Mouse (Mus musculus) stomach, embryonic 15.5 days (tissue): ENCODE data around the gene Soga3. TPM values are rescaled to one million over a fixed set of nuclear protein-coding genes. Genes with fewer than 3 reads are reported as not detected.

Experiments
- ATAC-seq: fragments of 200-750 bp; cut with Nextera tagmentation; 2 replicates; pipeline ENCODE4 v1.8.0; 2017; ENCODE audit warnings: low read depth, moderate number of reproducible peaks, moderate TSS enrichment; ENCODE audit not compliant: insufficient read depth, low FRiP score
- H3K27ac ChIP-seq: fragments of 300-500 bp; sonication (generic); 2 replicates; pipeline ENCODE4 v1.5.1; 2015; ENCODE audit warnings: mild to moderate bottlenecking, inconsistent platforms
- H3K27me3 ChIP-seq: fragments of 300-500 bp; sonication (generic); replicated peaks from 2 replicates; pipeline ENCODE4 v1.6.1; 2015; ENCODE audit warnings: inconsistent platforms
- H3K36me3 ChIP-seq: fragments of 300-500 bp; sonication (generic); 2 replicates; pipeline ENCODE4 v1.6.1; 2015; ENCODE audit warnings: inconsistent platforms
- H3K4me1 ChIP-seq: fragments of 300-500 bp; sonication (generic); 2 replicates; pipeline ENCODE4 v1.6.1; 2015; ENCODE audit warnings: inconsistent platforms
- H3K4me2 ChIP-seq: fragments of 300-500 bp; sonication (generic); 2 replicates; pipeline ENCODE4 v1.6.1; 2015; ENCODE audit warnings: mild to moderate bottlenecking, inconsistent platforms
- H3K4me3 ChIP-seq: fragments of 300-500 bp; sonication (generic); replicated peaks from 2 replicates; pipeline ENCODE4 v1.5.1; 2015; ENCODE audit warnings: inconsistent platforms
- H3K9ac ChIP-seq: fragments of 300-500 bp; sonication (generic); 2 replicates; pipeline ENCODE4 v1.6.1; 2015; ENCODE audit warnings: inconsistent platforms
- H3K9me3 ChIP-seq: fragments of 300-500 bp; sonication (generic); 2 replicates; pipeline ENCODE4 v1.6.1; 2016; ENCODE audit warnings: inconsistent platforms
- WGBS: fragments of 180-500 bp; shearing (Covaris S2); methylation state at CpG from one replicate; pipeline ENCODE4 v1.1.7; 2015; 5-methylcytosine and 5-hydroxymethylcytosine counted together
- polyA plus RNA-seq: library from polyadenylated mRNA; unstranded; fragments of >200 nt; fragmentation: Nextera tagmentation; extraction: Ambion mirVana; gene quantifications from 2 replicates; pipeline ENCODE4 v1.2.1, GENCODE M21; 2015

Soga3 gene
- polyA plus RNA-seq, result 3.2 and 4.2 TPM in 2 replicates

DNA sequence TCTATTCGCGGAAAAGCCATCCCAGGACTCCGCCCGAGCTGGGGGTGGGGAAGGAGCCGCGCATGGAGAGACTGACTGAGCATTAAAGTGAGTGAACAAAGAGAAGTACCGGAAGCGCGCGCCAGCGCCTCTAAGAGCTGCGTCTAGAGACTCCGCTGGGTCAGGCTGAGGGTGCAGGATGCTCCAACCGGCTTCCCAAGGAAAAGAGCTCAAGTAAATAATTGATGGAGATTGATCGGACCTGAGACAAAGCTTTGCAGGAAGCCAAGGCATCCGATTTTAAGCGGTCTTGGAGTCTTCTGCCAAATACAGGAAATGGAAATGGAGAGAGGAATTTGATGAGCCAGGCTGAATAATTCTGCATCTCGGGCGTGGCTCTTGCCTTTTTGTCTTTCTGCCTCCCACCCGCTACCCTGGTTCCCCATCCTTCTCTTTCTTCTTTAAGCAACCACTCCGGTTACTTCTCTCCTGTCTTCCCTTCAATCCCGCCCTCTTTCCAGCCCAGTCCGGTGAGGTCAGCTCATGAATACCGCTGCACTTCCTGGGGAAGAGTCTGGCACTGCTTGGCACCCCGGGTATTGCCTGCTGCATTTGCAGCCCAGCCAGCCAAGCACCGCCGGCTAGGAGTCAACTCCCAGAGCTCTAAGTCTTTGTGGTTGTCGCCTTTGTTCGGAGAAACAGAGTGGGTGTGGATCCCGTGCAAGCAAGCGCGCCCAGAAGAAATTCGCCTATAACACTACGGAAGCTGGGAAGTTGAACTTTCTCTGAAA is at the start of gene Soga3:
Gene Soga3, plus strand, starts transcription at position 274 of the 770 bp plus-strand sequence.
- Histone ChIP-seq H3K4me2 (peak within 1 kb of the TSS; percentile 40), H3K27ac (no peak within 1 kb of the TSS), H3K9ac (no peak within 1 kb of the TSS), H3K4me3 (peak within 1 kb of the TSS; percentile 27), H3K4me1 (peaks cover 20% of the 10 kb centered on the region), H3K36me3 (no peaks in the 10 kb centered on the region), H3K27me3 (peaks cover 37% of the 10 kb centered on the region), H3K9me3 (no peaks in the 10 kb centered on the region)
- ATAC-seq, result no peak
- 2% methylated on average over 34 of the region's 34 CpGs for WGBS

DNA sequence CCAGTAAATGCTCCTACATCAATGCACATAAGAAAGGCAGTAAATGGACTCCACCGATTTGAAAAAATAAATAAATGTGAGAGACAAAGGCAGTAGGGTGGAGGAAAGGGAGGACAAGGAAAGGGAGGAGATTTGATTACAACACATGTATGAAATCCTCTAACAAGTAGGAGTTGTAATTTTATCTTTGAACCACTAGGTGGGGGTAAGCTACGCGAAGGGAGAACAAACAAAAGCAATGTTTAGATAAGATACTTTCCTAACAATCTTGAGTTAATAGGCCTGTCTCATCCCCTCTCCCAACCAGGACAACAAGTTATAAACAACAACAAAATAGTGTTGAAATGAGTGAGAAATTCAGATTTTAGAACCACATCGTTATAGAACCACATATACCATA is 36.7 kb upstream of the Soga3 start:
- Histone ChIP-seq H3K9ac (no peak overlapping the region), H3K36me3 (no peaks in the 10 kb centered on the region), H3K27me3 (no peaks in the 10 kb centered on the region), H3K9me3 (no peaks in the 10 kb centered on the region), H3K4me3 (no peak overlapping the region), H3K4me2 (no peak overlapping the region), H3K27ac (no peak overlapping the region), H3K4me1 (no peaks in the 10 kb centered on the region)
- WGBS, result 12% methylated on average over 4 of the region's 4 CpGs
- ATAC-seq, result no peak

DNA sequence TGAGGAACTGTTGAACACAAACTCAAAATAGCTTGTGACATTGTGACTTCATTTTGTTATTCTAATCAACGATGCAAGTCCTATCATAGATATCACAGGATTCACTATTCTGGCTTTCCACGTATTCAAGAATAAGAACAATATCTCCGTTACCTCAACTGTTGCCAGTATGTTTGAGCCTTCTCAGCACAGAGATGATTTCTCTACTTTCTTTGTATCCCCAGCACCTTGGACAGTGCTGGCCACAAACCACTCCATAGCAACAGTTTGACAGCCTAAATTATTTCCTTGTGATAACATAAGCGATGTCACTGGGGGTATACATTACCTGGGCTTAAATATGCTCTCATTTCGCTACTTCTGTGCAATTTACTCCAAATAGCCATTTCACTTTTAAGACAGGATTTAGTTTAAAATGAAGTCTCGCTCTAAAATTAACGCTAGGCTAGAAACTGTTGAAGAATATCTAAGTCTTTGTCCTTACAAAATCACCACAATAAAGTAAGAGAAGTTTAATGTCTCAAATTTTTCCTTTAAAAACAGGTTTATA is 1.0 kb upstream of the Soga3 start:
- ATAC-seq, result no peak
- peaks cover 26% of the 10 kb centered on the region for H3K27me3 ChIP-seq
- H3K27ac ChIP-seq, result no peak overlapping the region
- no peaks in the 10 kb centered on the region for H3K9me3 ChIP-seq
- H3K4me3 ChIP-seq, result no peak overlapping the region
- no peaks in the 10 kb centered on the region for H3K36me3 ChIP-seq
- 27% methylated on average over 7 of the region's 7 CpGs for WGBS
- no peak overlapping the region for H3K9ac ChIP-seq
- peaks cover 17% of the 10 kb centered on the region for H3K4me1 ChIP-seq
- no peak overlapping the region for H3K4me2 ChIP-seq

DNA sequence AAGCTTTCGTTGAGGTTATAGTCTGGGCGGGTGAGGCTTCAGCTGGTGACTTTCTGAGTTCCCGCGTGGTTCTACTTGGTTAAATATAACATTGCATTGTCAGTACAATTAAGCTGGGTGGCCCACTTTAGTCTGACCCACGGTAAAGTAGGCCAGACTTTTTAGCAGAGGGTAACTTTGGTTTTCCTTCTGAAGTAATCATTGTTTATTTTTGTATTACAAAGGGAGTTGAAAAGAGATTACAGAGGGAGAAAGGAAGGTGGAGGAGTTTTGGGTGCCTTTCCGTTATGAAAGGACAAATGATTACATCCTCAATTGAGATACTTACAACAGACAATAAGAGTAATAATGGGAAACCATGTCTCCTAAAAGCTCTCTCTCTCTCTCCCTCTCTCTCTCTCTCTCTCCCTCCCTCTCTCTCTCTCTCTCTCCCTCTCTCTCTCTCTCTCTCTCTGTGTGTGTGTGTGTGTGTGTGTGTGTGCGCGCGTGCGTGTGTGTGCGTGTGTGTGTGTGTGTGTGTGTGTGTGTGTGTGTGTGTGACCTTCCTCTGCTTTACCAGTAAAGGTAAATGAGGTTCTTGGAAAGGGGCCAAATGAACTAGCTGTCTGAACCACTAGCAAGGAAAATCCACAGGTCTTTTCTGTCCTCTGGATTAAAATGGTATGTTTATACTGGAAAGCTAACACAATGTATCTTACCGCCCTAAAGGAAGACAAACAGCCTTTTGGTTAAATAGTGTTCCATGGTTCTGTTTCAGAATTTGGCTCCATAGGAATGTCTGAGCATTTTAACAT is 1.2 kb downstream of the Soga3 start:
- no peak overlapping the region for H3K27ac ChIP-seq
- H3K27me3 ChIP-seq, result peaks cover 38% of the 10 kb centered on the region
- WGBS, result 12% methylated on average over 7 of the region's 12 CpGs
- H3K9me3 ChIP-seq, result no peaks in the 10 kb centered on the region
- 0 out of 2 replicates have a peak overlapping the region, but pooled peaks have one; percentile 27 for H3K4me3 ChIP-seq
- peaks cover 20% of the 10 kb centered on the region for H3K4me1 ChIP-seq
- ATAC-seq, result no peak
- H3K36me3 ChIP-seq, result no peaks in the 10 kb centered on the region
- no peak overlapping the region for H3K4me2 ChIP-seq
- H3K9ac ChIP-seq, result no peak overlapping the region

- ATAC-seq, result no peak
- H3K9ac ChIP-seq, result no peak overlapping the region
- peaks cover 38% of the 10 kb centered on the region for H3K27me3 ChIP-seq
- peak overlapping the region; percentile 53 for H3K4me3 ChIP-seq
- peaks cover 20% of the 10 kb centered on the region for H3K4me1 ChIP-seq
- WGBS, result under 1% methylated on average over 22 of the region's 22 CpGs
- no peak overlapping the region for H3K27ac ChIP-seq
- H3K4me2 ChIP-seq, result peak overlapping the region; percentile 95
- H3K9me3 ChIP-seq, result no peaks in the 10 kb centered on the region
- no peaks in the 10 kb centered on the region for H3K36me3 ChIP-seq
Observed at GRCm38 (mm10) chr10:29146198-29146857, 2.7 kb downstream of the Soga3 start.

- Histone ChIP-seq H3K36me3 (no peaks in the 10 kb centered on the region), H3K4me3 (peak overlapping the region; percentile 53), H3K27ac (no peak overlapping the region), H3K27me3 (peaks cover 38% of the 10 kb centered on the region), H3K4me2 (peak overlapping the region; percentile 95), H3K4me1 (peaks cover 20% of the 10 kb centered on the region), H3K9ac (no peak overlapping the region), H3K9me3 (no peaks in the 10 kb centered on the region)
- under 1% methylated on average over 63 of the region's 65 CpGs for WGBS
- ATAC-seq, result peak; percentile 92
Observed at GRCm38 (mm10) chr10:29146858-29147640, 3.4 kb downstream of the Soga3 start.

GRCm38 (mm10) chr10:29147641-29147990 is 4.0 kb downstream of the Soga3 start:
- Histone ChIP-seq H3K27me3 (peaks cover 36% of the 10 kb centered on the region), H3K9ac (no peak overlapping the region), H3K9me3 (no peaks in the 10 kb centered on the region), H3K4me3 (peak overlapping the region; percentile 53), H3K27ac (no peak overlapping the region), H3K4me1 (peaks cover 20% of the 10 kb centered on the region), H3K36me3 (no peaks in the 10 kb centered on the region), H3K4me2 (peak overlapping the region; percentile 95)
- no peak for ATAC-seq
- 3% methylated on average over 12 of the region's 12 CpGs for WGBS

DNA sequence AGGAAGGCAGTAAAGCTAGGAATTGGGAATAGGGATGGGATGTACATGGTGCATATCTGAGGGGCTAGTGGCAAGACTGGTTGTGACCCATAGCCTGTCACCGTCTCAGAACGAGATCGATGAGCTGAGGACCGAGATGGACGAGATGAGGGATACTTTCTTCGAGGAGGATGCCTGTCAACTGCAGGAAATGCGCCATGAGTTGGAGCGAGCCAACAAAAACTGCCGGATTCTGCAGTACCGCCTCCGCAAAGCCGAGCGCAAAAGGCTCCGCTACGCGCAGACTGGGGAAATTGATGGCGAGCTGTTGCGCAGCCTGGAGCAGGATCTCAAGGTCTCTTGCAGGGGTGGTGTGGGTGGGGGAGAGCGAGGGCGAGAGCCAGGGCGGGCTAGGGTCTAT is 4.4 kb downstream of the Soga3 start:
- no peaks in the 10 kb centered on the region for H3K36me3 ChIP-seq
- no peak overlapping the region for H3K27ac ChIP-seq
- H3K4me3 ChIP-seq, result peak overlapping the region; percentile 53
- ATAC-seq, result no peak
- 5% methylated on average over 21 of the region's 21 CpGs for WGBS
- peaks cover 35% of the 10 kb centered on the region for H3K27me3 ChIP-seq
- no peak overlapping the region for H3K9ac ChIP-seq
- H3K9me3 ChIP-seq, result no peaks in the 10 kb centered on the region
- H3K4me1 ChIP-seq, result peaks cover 20% of the 10 kb centered on the region
- H3K4me2 ChIP-seq, result peak overlapping the region; percentile 95

DNA sequence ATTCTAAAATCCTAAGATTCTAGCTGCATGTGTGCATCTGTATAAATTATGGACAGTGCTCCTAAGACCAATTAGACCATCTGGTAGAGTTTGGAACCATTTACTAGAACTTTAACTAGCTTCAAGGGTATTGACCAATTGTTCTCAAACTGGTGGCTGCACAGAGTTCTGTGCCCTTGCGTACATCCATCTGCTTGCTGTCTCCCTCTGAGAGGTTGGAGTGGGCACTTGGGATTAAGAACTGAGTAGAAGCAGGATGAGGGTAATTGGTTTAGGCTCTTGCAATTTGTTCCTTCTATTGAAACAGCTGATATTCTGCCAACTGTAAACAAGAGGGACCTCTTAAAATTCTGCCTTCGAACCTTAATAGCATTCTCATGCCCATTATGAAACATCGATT is 11.7 kb downstream of the Soga3 start:
- H3K9me3 ChIP-seq, result no peaks in the 10 kb centered on the region
- WGBS, result 88% methylated on average over 3 of the region's 3 CpGs
- no peaks in the 10 kb centered on the region for H3K4me1 ChIP-seq
- H3K27me3 ChIP-seq, result no peaks in the 10 kb centered on the region
- no peak overlapping the region for H3K4me3 ChIP-seq
- no peaks in the 10 kb centered on the region for H3K36me3 ChIP-seq
- H3K27ac ChIP-seq, result no peak overlapping the region
- no peak overlapping the region for H3K9ac ChIP-seq
- H3K4me2 ChIP-seq, result no peak overlapping the region
- no peak for ATAC-seq

DNA sequence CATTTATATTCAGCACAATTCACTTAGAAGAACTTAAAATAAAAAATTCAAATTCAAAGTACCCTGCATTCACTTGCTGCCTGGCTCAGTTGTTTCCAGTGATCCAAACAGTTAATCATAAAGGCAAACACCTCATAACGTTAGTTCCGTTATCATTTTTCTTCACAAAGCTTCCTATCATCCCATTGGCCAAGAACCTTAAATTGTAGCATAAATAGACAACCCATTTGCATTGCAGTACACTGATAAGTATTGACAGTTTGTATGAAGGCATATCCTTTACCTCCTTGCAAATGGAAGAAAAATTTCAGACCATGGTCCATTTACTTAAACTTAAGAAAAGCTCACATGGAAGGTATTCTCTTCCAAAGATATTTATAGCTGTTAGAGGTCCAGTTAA is 18.0 kb downstream of the Soga3 start:
- H3K36me3 ChIP-seq, result no peaks in the 10 kb centered on the region
- no peaks in the 10 kb centered on the region for H3K27me3 ChIP-seq
- no peak overlapping the region for H3K27ac ChIP-seq
- no peak overlapping the region for H3K9ac ChIP-seq
- no peaks in the 10 kb centered on the region for H3K9me3 ChIP-seq
- H3K4me3 ChIP-seq, result no peak overlapping the region
- WGBS, result 74% methylated on average over 2 of the region's 2 CpGs
- no peak overlapping the region for H3K4me2 ChIP-seq
- ATAC-seq, result no peak
- no peaks in the 10 kb centered on the region for H3K4me1 ChIP-seq

- no peaks in the 10 kb centered on the region for H3K4me1 ChIP-seq
- H3K4me3 ChIP-seq, result no peak overlapping the region
- H3K36me3 ChIP-seq, result no peaks in the 10 kb centered on the region
- no peak overlapping the region for H3K27ac ChIP-seq
- WGBS, result 80% methylated on average over 2 of the region's 2 CpGs
- no peak overlapping the region for H3K4me2 ChIP-seq
- ATAC-seq, result no peak
- H3K27me3 ChIP-seq, result no peaks in the 10 kb centered on the region
- no peak overlapping the region for H3K9ac ChIP-seq
- no peaks in the 10 kb centered on the region for H3K9me3 ChIP-seq
Observed at GRCm38 (mm10) chr10:29173778-29174177, 30.1 kb downstream of the Soga3 start.
